Mouse (Mus musculus): ENCODE results near the gene Adnp. TPM values are rescaled to one million over a fixed set of nuclear protein-coding genes. Genes with fewer than 3 reads are reported as not detected.

The Adnp gene
- 1 to 10 TPM; 1.7 to 2.1 (median 1.8) TPM for polyA plus RNA-seq (2017; shearing (Covaris generic))

DNA sequence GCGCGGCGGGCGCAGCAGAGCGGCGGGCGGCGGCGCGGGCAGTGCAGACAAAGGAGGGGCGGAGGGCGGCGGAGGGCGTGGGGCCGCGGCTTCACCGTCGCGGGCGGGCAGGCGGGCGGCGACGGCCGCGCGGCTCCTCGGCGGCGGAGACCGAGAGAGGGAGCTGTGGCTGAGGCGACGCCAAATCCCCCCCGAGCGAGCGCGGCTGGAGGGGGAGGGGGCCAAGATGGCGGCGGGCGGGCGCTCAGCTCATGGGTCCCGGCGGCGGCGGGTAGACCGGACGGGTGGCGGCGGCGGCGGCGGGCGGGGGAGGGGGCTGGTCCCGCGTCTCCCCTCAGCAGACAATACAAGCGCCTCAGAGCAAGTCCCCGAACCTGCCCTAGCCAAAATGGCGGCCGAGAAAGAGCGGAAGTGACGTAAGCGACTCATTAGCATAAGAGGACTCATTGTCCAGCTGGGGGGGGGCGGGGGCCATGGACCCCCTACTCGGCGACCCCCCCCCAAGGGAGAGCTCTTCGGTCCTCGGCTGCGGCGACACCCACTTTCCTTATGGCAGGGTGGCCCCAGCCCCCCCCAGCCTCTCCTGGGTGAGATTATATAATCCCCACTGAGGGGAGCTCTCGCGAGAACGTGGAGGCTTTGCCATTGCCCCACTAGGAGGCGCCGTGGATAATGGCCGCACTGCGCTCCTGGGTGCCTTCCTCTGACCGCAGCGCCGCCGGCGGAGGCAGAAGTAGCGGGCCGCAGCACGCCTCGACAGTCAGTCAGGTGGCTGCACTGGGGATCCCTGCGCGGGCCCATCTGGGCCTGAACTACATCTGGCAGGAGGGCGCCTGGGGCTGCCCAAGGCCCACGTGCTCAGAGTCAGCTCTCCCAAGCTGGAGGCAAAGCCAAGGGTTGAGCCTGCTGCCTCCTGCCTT lies at the start of gene Adnp:
Gene Adnp, minus strand, starts transcription at position 388 of the 920 bp plus-strand sequence.
- ATAC-seq = peak; percentile 87

DNA sequence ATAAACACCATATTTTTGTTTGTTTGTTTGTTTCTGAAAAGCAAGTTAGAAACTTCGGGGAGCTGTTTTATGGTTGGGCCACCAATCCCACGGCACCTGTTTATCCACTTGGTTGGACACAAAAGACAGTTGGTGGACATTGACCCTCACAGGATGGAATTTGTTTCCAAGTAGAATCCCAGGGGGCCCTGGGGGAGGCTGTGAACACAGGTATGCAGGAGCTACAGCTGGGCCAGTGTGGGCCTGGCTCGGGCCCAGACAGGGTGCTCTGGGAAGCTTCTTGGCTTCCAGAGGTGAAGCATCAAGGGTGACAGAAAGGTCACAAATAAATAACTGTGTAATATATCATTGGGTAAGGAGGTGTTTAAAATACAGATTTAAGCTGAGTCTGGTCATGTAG lies 49.6 kb upstream of the Adnp start:
- ATAC-seq = no peak

DNA sequence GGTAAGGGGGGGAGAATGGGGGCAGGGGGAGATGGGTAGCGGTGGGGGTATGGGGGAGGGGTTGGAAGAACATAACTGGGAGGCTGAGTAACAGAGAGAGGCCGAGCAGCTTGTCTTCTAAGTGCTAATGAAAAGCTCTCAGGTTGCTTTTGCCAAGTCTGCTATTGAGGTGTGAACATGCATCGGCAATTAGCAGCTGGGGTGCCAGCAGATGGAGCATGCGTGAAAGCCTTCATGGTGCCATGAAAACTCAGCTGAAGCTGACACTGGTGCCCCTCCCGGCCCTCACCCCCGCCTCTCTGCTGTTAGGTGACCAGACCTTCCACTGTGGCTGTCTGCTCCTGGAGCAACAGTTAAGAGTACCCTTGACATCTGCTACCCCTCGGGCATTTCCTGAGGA lies 46.9 kb upstream of the Adnp start:
- ATAC-seq = no peak

DNA sequence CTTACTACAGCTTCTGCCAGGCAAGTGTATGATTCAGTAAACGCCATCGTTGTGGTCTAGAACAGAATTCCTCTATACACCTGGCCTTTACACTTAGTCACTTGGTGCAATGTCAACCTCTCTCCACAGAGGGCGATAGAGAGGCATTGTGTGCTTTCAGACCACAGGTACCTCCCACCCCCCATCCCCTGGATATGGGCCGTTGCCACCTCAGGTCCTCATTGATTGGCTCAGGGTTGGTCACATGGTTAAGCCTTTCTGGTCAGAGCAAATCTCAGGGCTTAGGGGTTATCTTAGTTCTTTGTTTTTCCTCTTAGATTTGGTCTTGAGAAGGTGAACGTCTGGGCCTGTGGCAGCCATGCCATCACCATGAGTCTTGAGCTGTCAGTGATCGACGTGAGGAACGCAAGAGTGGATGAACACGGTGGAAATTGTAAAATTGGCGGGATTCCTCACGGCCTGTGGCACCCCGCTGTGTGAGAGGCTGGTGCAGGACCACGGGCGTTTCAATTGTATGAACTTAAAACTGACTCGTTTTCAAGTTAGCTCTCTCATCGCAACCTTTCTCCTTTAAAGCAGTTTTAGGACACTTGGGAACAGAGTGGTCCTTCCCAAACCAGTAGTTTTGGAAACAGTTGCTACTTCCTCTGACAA lies 45.9 kb upstream of the Adnp start:
- ATAC-seq = no peak

DNA sequence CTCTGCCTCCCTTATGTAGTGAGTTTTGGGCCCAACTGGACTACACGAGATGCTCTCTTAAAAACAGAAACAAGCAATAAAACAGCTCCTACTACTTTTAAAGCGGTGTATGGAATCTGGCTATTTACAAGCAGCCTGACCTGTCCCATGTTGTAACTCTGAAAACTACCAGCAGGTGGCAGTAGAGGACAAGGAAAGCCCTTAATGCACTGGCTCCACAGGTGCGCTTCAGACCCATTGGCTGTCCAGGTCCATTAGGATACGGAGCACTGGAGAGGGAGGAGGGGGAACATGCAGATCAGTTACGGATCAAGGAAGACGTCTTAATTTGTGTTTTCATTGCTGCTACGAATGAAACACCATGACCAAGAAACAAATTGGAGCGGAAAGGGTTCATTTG lies 43.4 kb upstream of the Adnp start:
- ATAC-seq = peak; percentile 71

DNA sequence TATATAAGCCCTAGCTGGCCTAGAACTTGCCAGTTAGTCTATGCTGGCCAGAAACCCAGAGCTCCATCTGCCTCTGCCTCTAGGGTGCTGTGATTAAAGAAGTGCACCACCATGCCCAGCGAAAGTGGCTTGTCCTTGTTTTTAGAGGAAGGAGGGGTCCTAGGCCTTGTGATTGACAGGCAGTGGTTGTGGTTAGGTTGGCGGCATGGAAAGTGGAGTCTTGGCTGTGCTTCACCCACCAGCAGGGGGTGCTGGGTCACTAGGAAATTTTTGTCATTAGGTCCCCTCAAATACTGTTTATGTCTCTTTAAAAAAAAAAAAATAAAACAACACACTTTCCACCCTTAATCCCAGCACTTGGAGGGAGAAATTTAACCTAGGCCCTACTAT lies 41.9 kb upstream of the Adnp start:
- ATAC-seq = no peak

DNA sequence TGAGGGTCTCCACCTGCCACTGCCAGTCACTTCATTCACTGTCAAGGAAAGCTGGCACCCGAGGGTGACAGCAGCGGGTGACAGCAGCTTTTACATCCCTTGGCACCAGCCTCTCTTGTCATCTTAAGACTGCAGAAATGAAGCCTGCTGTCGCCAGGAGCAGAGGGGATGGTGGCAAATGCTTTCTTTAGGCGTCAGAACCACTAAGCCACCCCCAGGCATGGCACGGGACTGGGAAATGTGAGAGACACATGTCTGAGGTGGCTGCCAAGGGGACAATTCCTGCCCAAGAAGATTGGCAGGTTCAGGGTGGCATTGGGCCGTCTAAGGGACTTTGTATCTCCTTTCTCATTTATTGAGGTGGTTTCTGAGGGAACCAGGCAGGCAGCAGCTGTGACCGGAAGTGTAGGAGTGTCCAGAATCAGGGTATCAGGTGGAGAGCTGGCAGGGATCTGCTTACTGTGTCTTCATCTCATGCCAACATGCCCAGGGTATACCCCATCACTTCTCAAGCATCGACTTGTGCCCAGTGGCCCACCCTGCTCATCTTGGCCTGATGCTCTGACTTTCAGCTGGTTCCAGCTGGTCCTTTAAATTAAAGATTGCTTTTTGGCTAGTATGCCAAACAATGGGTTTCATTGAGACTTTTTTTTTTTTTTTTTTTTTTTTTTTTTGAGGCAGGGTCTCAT lies 41.4 kb upstream of the Adnp start:
- no peak for ATAC-seq

DNA sequence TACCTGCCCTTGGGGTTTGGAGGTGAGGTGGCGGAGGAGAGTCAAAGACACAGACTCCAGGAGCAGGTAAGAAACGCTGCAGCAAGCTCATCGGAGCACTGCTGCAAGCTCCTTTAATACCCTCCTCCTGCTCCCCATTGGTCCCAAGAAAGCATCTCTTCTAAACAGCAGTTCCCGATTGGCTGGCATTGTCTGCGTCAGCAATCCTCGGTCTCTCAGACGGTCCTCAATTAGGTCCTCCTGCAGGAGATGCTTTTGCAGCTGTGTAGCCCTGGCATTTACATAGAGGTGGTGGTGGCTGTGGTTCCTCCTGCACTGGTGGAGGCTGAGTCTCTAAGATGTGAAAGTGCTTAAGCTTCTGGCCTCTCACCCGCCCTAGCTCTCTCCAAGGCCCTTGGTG lies 38.7 kb upstream of the Adnp start:
- no peak for ATAC-seq

DNA sequence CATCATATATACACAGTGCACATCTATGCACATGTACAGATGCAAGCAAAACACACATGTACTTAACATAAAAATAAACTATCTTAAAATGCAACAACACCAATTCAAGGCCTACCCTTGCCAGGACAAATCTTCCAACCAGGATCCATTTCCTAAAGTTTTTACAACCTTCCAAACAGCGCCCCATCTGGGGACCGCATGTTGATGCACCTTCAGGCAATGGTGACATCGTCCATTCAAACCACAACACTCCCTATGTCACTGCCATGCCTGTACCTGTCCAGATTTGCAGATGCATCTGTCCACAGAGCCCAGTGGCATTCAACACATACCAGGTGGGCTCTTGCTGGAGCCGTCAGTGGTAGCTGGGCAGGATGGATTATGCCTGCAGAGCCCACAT lies 36.4 kb upstream of the Adnp start:
- ATAC-seq = no peak

DNA sequence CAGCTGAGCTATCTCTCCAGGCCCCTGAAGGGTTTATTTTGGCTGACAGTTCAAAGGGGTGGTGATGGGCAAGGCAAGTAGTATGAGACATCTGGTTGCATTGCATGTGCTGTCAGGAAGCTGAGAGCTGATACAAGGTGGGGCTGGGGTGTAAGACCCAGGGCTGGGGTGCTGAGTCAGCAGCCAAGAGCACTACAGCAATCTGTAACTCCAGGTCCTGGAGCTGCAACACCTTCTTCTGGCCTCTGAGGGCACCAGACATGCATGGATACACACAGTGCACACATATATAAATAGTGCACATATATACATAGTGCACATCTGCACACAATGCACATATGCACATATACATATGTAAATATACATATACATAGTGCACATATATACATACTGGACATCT lies 35.9 kb upstream of the Adnp start:
- ATAC-seq = no peak

DNA sequence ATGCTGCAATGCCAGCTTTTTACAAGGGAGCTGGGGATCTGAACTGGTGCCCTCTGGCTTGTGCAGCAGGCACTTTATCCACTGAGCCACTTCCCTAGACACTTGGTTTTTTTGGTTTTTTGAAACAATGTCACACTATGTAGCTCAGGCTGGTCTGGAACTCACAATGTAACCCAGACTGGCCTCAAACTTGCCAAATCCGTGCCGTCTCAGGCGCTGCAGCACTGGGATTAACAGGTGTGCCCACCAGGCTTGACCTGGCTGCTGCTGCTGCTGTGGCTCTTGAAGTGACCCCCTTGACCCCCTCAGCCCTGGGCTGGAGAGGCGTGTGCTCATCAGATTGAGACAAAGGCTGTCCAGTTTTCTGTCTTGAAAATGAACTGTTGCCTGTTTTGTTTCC lies 31.4 kb upstream of the Adnp start:
- ATAC-seq = no peak

DNA sequence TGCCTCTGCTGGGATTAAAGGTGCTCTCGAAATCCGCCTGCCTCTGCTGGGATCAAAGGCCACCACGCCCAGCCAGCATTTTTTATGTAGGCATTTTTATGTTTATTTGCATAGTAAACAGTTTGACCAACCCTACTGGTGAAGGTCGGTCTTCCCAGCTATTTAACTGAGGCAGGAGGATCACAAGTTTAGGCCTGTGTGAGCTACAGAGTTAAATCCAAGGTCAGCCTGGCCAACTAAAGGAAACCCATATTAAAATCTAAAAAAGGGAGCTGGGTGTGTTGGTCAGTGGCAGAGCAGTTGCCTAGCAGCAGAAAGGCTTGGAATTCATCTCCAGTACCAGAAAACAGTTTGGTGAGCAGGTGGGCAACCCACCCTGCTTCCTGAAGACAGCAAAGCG lies 26.4 kb upstream of the Adnp start:
- no peak for ATAC-seq

DNA sequence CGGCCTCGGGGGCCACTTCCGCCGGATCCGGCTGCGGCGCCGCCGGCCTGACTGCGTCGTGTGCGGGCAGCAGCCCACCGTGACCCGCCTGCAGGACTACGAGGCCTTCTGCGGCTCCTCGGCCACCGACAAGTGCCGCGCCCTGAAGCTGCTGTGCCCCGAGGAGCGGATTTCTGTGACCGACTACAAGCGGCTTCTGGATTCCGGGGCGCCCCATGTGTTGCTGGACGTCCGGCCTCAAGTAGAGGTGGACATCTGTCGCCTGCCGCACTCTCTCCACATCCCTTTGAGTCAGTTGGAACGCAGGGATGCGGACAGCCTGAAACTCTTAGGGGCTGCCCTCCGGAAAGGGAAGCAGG lies 24.5 kb upstream of the Adnp start:
- ATAC-seq = no peak

DNA sequence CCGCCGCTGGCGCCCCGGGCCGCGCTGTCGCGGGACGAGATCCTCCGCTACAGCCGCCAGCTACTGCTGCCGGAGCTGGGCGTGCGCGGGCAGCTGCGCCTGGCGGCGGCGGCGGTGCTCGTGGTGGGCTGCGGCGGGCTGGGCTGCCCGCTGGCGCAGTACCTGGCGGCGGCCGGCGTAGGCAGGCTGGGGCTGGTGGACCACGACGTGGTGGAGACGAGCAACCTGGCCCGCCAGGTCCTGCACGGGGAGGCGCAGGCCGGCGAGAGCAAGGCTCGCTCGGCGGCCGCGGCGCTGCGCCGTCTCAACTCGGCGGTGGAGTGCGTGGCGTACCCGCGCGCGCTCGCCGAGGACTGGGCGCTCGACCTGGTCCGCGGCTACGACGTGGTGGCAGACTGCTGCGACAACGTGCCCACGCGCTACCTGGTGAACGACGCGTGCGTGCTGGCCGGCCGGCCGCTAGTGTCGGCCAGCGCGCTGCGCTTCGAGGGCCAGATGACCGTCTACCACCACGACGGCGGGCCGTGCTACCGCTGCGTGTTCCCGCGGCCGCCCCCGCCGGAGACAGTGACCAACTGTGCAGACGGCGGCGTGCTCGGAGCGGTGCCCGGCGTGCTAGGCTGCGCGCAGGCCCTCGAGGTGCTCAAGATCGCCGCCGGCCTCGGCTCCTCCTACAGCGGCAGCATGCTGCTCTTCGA lies 24.0 kb upstream of the Adnp start:
- ATAC-seq = peak; percentile 44

DNA sequence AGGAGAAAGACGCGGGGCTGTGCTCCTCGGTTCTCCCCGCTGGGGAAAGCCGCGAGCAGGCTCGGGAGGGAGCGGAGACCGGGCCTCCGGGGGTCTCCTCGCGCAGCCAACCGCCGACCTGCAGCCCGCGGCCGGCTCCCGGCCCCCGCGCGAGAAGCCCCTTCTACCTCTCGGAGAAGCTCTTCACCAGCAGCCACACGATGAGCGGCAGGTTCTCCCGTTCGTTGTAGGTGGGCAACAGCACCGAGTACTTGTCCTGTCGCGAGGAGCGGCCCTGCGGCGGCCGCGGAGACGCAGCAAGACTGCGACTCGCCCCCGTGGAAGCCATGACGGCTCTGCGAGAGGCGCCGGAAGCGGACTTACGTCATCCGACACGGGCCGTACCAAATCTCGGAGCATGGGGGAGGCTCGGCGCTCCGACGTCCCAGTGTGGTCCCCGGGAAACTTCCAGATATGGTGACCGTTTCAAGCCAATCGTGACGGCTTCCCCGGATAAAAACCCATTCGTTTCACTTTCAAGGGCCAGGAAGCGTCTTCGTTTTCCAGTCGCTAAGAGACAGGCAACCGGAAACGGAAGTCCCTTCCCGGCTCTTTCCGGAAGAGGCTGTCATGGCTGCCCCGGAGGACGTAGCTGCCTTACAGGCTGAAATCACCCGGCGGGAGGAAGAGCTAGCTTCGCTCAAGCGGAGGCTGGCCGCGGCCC lies 23.3 kb upstream of the Adnp start, which contains the start of the genes Gm20716, Dpm1 and Mocs3:
Gene Gm20716, minus strand, starts transcription at position 339 of the 703 bp plus-strand sequence.
Gene Dpm1, minus strand, starts transcription at position 566 of the 703 bp plus-strand sequence.
Gene Mocs3, plus strand, starts transcription at position 597 of the 703 bp plus-strand sequence.
- ATAC-seq = peak; percentile 84

DNA sequence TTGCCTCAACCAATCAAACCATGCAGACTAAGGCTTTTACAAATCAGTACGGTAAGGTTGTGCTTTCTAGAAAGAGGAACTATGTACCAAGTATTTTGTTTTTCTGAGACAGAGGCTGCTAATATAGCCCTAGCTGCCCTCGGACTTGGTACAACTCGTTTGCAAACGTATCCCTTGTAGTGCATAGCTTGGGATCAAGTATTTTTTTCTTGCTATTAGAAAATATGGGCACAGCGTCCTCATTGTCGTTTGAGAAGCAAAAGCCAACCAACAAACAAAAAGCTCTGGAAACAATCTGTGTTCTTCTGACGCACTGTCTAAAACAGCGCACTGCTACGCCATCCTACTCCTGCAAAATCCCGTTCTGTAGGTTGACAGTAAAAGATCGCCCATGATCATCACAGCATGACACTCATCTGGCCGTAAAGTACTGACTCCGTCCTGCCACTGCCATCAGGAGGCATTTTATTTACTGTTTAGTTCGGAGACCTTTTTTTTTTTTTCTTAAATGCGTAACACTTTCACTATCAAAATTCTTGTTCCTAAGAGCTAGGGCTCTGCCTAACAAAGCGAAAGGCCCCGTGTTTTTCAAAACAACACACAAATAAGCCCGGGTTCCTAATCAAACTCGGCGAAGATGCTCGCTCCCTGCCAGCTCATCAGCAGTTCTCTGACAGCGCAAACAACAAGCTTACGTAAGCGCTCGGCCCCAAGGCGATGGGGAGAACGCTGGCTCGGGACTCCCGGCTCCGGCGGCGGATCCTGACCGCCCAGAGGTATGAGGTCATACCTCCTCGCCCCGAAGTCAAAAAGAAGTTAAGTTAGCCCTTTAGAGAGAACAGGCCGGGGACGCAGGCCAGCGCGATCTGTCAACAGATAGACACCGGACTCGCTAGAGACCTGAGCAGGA lies 22.5 kb upstream of the Adnp start:
- peak; percentile 28 for ATAC-seq

DNA sequence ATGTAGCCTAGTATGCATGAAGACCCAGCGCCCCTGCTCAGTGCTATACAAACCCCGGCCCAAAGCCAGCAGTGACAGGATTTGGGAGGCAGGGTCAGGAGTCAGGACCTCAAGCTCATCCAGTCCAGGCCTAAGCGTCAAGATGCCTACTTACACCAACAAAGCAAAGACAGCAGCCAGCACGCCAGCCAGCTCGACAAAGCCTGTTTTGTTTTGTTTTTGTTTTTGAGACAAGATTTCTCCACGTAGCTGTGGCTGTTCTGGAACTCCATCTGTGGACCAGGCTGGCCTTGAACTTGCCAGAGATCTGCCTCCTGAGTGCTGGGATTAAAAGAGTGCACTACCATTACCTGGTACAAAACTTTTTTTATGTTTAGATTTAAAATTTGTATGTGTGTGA lies 16.4 kb upstream of the Adnp start:
- no peak for ATAC-seq

DNA sequence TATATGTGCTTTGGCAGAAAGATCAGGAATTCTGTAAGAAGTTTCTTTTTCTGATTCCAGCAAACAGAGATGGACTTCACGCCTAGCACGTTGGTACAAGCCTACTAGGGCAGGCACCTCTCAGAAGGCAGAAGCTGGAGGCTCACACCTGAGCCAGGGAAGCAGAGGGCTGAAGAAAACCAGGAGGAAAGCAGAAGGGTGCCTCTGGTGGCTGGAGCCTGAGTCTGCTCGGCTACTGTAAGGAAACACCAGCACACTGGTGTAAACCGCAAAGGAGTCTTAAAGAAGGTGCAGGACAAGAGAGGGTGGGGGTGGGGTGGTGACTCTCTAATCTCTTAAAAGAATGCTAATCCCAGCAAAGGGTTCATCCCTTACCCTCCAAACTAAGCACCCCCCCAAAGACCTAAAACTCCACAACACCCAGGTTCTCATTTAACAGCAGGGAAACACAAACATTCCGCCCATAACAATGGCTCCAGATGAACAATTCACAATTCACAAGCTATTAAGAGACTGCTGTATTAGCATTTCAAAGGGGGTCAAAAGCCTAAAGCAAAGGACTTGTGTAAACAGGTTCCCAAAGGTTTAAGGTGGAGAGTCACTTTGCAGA lies 7.0 kb upstream of the Adnp start:
- ATAC-seq = no peak

DNA sequence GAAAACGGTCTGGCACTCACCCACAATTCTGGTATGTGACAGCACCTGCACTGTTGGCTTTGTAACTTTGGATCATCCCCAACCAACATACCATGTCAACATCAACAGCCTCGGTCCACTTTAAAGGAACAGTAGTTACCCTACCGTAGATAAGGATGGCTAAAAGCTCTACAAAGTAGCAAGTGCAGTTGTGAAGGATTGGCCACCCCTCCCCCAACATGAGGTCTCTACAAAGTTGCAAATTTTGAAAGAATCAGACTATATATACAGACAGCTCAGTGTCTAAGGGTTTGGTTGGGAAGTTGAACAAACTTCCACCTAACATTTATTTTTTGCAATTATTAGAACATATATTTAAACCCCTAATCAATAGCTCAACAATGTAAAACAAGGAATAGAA lies 971 bp upstream of the Adnp start:
- no peak for ATAC-seq
